Mouse (Mus musculus) spleen, adult 2 months (tissue): ENCODE results near the gene Tmprss9.

ENCODE experiments used
- CTCF ChIP-seq: fragments of 200-500 bp; IDR thresholded peaks from 2 replicates; pipeline ENCODE4 v1.5.1; 2011; ENCODE audit warnings: mild to moderate bottlenecking, inconsistent platforms; ENCODE audit not compliant: insufficient read depth, insufficient read length, insufficient replicate concordance; ENCODE audit errors: extremely low read depth
- POLR2A ChIP-seq: fragments of 200-500 bp; IDR thresholded peaks from 2 replicates; pipeline ENCODE4 v1.6.1; 2011; ENCODE audit warnings: low read depth, low read length, inconsistent platforms

- TF ChIP-seq CTCF (no peak), POLR2A (peak; percentile 99)
Observed at GRCm38 (mm10) chr10:80929299-80930226, 57.9 kb downstream of the Tmprss9 start, which contains the start of gene Gadd45b.
